Mouse (Mus musculus) 416B (cell line): ENCODE measurements around the gene Cog1.

ENCODE experiments used
- DNase-seq: peaks from one replicate; pipeline ENCODE4 v3.0.0; 2011; ENCODE audit warnings: low read depth

Gene Cog1

GRCm38 (mm10) chr11:113705966-113706652 is 57.1 kb downstream of the Cog1 start:
- no peak for DNase-seq

GRCm38 (mm10) chr11:113708629-113709213 is 59.8 kb downstream of the Cog1 start:
- DNase-seq, result no peak

GRCm38 (mm10) chr11:113709272-113709671 is 60.3 kb downstream of the Cog1 start:
- DNase-seq, result no peak

- no peak for DNase-seq
Measured at GRCm38 (mm10) chr11:113709731-113710256, 60.8 kb downstream of the Cog1 start, which contains the start of gene Cpsf4l. Cpsf4l (minus strand) TSS chr11:113710017.

- no peak for DNase-seq
Measured at GRCm38 (mm10) chr11:113710257-113710777, 61.3 kb downstream of the Cog1 start.

- no peak for DNase-seq
Measured at GRCm38 (mm10) chr11:113711061-113711460, 62.1 kb downstream of the Cog1 start.

- peak; percentile 67 for DNase-seq
Measured at GRCm38 (mm10) chr11:113715078-113715674, 66.2 kb downstream of the Cog1 start.

- no peak for DNase-seq
Measured at GRCm38 (mm10) chr11:113716132-113716531, 67.2 kb downstream of the Cog1 start.
